Comparison of ENCODE assay signal across 35 mouse cellular contexts in the genomic region with DNA sequence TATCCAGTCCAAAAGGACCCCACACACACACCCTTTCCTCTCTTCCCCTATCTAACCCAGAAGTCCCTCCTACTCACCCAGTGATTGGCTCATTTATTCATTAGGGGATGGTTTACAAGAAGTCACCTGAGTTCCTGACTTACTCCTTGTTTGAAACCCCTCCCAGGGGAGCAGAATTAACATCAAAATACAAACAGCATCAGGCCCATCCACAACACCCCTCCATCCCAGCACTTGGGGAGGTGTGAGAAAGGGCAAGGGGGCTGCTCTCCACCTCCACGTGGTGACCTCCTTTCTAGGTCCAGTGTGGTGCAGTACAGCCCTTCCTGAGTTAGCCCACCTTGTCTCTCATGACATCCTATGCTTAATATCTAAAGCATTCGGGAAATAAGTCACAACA. TPM values are rescaled to one million over a fixed set of nuclear protein-coding genes. Genes with fewer than 3 reads are reported as not detected.
DNase-seq lines count a peak whose midpoint lies in the region; ATAC-seq and TF ChIP-seq lines count a peak whose summit lies in the region.
"Had no signal": no experiment of that assay in that cellular context is flagged by ENCODE, and none has a peak within 500 bp of the region (broad histone marks: within the 10 kb centered on the region; RNA-seq: fewer than 3 reads in every experiment).

No protein-coding gene starts in this region.

- no peak for ATAC-seq in heart, embryonic 12.5 days (ENCODE audit: insufficient number of reproducible peaks, low FRiP score)
- no peak for ATAC-seq in neural tube, embryonic 15.5 days (ENCODE audit: low FRiP score)
- ATAC-seq: forebrain, embryonic 14.5 days; forebrain, postnatal 0 days; intestine, postnatal 0 days had no signal

- no peak for TF ChIP-seq CTCF in embryonic fibroblast, embryonic 13.5 days (IDR thresholded peaks at IDR 0.05; ENCODE audit: borderline replicate concordance, insufficient read depth, low read length)
- TF ChIP-seq CTCF in cerebellum, adult 2 months (IDR thresholded peaks at IDR 0.05; ENCODE audit: borderline replicate concordance, insufficient read depth, low read depth, low read length): no peak

- H3K9me3 ChIP-seq in heart, embryonic 12.5 days (replicated peaks): no peaks in the 10 kb centered on the region
- no peaks in the 10 kb centered on the region for H3K9me3 ChIP-seq in ES-E14 (ENCODE audit: control insufficient read depth, insufficient read depth, low read depth, low read length)
- H3K9me3 ChIP-seq in neural tube, embryonic 15.5 days (replicated peaks): no peaks in the 10 kb centered on the region
- H3K9me3 ChIP-seq: embryonic facial prominence, embryonic 10.5 days; embryonic facial prominence, embryonic 13.5 days; forebrain, embryonic 10.5 days; heart, embryonic 10.5 days; hindbrain, embryonic 12.5 days; hindbrain, embryonic 15.5 days had no signal

- H3K4me3 ChIP-seq in heart, embryonic 12.5 days: no peak overlapping the region
- no peak overlapping the region for H3K4me3 ChIP-seq in ES-E14 (ENCODE audit: insufficient read depth in 1 of 2, low read depth in 1 of 2, low read length in 2 of 2, poor library complexity in 1 of 2, severe bottlenecking in 1 of 2)
- no peak overlapping the region for H3K4me3 ChIP-seq in embryonic fibroblast, embryonic 13.5 days (ENCODE audit: insufficient read depth, low read length)
- H3K4me3 ChIP-seq in neural tube, embryonic 15.5 days (replicated peaks): no peak overlapping the region
- H3K4me3 ChIP-seq in cerebellum, adult 2 months (replicated peaks; ENCODE audit: insufficient read depth, low read depth, low read length): no peak overlapping the region
- H3K4me3 ChIP-seq: embryonic facial prominence, embryonic 10.5 days; embryonic facial prominence, embryonic 13.5 days; forebrain, embryonic 10.5 days; gastrocnemius, adult 2 months; heart, adult 2 months; heart, embryonic 10.5 days; hindbrain, embryonic 12.5 days; hindbrain, embryonic 15.5 days had no signal

- peaks cover 75% of the 10 kb centered on the region for H3K36me3 ChIP-seq in heart, embryonic 12.5 days
- peaks cover 60% of the 10 kb centered on the region for H3K36me3 ChIP-seq in ES-E14 (ENCODE audit: control insufficient read depth, insufficient read depth, low read length, poor library complexity, severe bottlenecking)
- peaks cover 88% of the 10 kb centered on the region for H3K36me3 ChIP-seq in neural tube, embryonic 15.5 days

- WGBS in heart, embryonic 12.5 days: 52% methylated on average over 2 of the region's 2 CpGs
- 52% methylated on average over 2 of the region's 2 CpGs for WGBS in neural tube, embryonic 15.5 days
- 52% methylated on average over 2 of the region's 2 CpGs for WGBS in cerebellum, adult 2 months

- TF ChIP-seq POLR2A in embryonic fibroblast, embryonic 13.5 days (IDR thresholded peaks at IDR 0.05; ENCODE audit: low read depth, low read length): no peak
- no peak for TF ChIP-seq POLR2A in cerebellum, adult 2 months (IDR thresholded peaks at IDR 0.05; ENCODE audit: borderline replicate concordance, insufficient read depth, low read length)

- no peak overlapping the region for H3K9ac ChIP-seq in heart, embryonic 12.5 days
- H3K9ac ChIP-seq in ES-E14 (ENCODE audit: insufficient read depth, low read depth, low read length, poor library complexity, severe bottlenecking): no peak overlapping the region
- no peak overlapping the region for H3K9ac ChIP-seq in neural tube, embryonic 15.5 days (replicated peaks)
- H3K9ac ChIP-seq: embryonic facial prominence, embryonic 13.5 days; forebrain, postnatal 0 days; hindbrain, embryonic 12.5 days; hindbrain, embryonic 15.5 days had no signal

- H3K27ac ChIP-seq in heart, embryonic 12.5 days (ENCODE audit: poor library complexity, severe bottlenecking): no peak overlapping the region
- peak overlapping the region; percentile 58; the same call in 1 of the 2 replicates for H3K27ac ChIP-seq in ES-E14 (ENCODE audit: insufficient read depth, low read depth, low read length, poor library complexity, severe bottlenecking)
- H3K27ac ChIP-seq in embryonic fibroblast, embryonic 13.5 days (ENCODE audit: insufficient read depth, low read length): peak overlapping the region; percentile 23
- H3K27ac ChIP-seq in neural tube, embryonic 15.5 days (replicated peaks): no peak overlapping the region
- no peak overlapping the region for H3K27ac ChIP-seq in cerebellum, adult 2 months (ENCODE audit: insufficient read depth, low read length)
- H3K27ac ChIP-seq: embryonic facial prominence, embryonic 10.5 days; embryonic facial prominence, embryonic 13.5 days; forebrain, embryonic 10.5 days; gastrocnemius, adult 2 months; heart, adult 2 months; heart, embryonic 10.5 days; hindbrain, embryonic 12.5 days; hindbrain, embryonic 15.5 days had no signal

- no peak overlapping the region for H3K4me2 ChIP-seq in heart, embryonic 12.5 days
- H3K4me2 ChIP-seq in neural tube, embryonic 15.5 days: no peak overlapping the region
- H3K4me2 ChIP-seq: embryonic facial prominence, embryonic 13.5 days; hindbrain, embryonic 12.5 days; hindbrain, embryonic 15.5 days had no signal

- H3K27me3 ChIP-seq in heart, embryonic 12.5 days (replicated peaks): no peaks in the 10 kb centered on the region
- H3K27me3 ChIP-seq in neural tube, embryonic 15.5 days (replicated peaks): no peaks in the 10 kb centered on the region
- no peaks in the 10 kb centered on the region for H3K27me3 ChIP-seq in cerebellum, adult 2 months (ENCODE audit: control insufficient read depth, insufficient read depth, low read length)
- H3K27me3 ChIP-seq: embryonic facial prominence, embryonic 13.5 days; hindbrain, embryonic 12.5 days; hindbrain, embryonic 15.5 days had no signal

- H3K4me1 ChIP-seq in heart, embryonic 12.5 days (replicated peaks): no peaks in the 10 kb centered on the region
- peaks cover 3 to 24% of the 10 kb centered on the region in 2 experiments; a peak in 3 of 4 replicates for H3K4me1 ChIP-seq in ES-E14 (ENCODE audit: control insufficient read depth in 2 of 2, insufficient read depth in 2 of 2, low read length in 2 of 2, poor library complexity in 1 of 2)
- peaks cover 9% of the 10 kb centered on the region; the same call in 1 of the 2 replicates for H3K4me1 ChIP-seq in embryonic fibroblast, embryonic 13.5 days (ENCODE audit: control insufficient read depth, insufficient read depth, low read length)
- no peaks in the 10 kb centered on the region for H3K4me1 ChIP-seq in neural tube, embryonic 15.5 days
- H3K4me1 ChIP-seq in cerebellum, adult 2 months (ENCODE audit: control insufficient read depth, insufficient read depth, low read length): no peaks in the 10 kb centered on the region
- H3K4me1 ChIP-seq: embryonic facial prominence, embryonic 10.5 days; embryonic facial prominence, embryonic 13.5 days; forebrain, embryonic 10.5 days; heart, embryonic 10.5 days; hindbrain, embryonic 12.5 days; hindbrain, embryonic 15.5 days had no signal

- in situ Hi-C loops in ES-E14 (cut with MboI; ENCODE audit: low sequenced_read_pairs in 2 of 2, unreplicated experiment in 2 of 2): no loop called here

- peak; percentile 71 for DNase-seq in heart, adult 11 months
- DNase-seq in ES-E14 (ENCODE audit: low read depth, low spot score): no peak
- no peak for DNase-seq in cerebellum, adult 2 months
- DNase-seq: adrenal gland, postnatal 10 days; adrenal gland, postnatal 36 days; cerebellum, adult 18-20 months; cerebellum, adult 9-11 months; cerebellum, postnatal 36 days; embryo, embryonic 11 days; forebrain, postnatal 0 days; gastrocnemius, adult 2 months; gastrocnemius, postnatal 14 days; heart, adult 2 months; kidney, adult 2 months had no signal

TF ChIP-seq in ES-E14, 5 proteins besides CTCF, POLR2A, EP300 and RAD21:
- no peak for TF ChIP-seq ZNF384 (IDR thresholded peaks at IDR 0.05; ENCODE audit: low read depth, low read length)

RNA-seq across cellular contexts. Expression of gene Gm13420, which starts 22.0 kb away (rescaled TPM):
- not detected in 2 replicates for polyA plus RNA-seq in heart, embryonic 12.5 days (2016; fragmentation: Nextera tagmentation; extraction: Ambion mirVana)
- total RNA-seq in ES-E14 (2012; rRNA removed): 0.27 and 0.42 TPM in 2 replicates
- not detected in 2 replicates for polyA plus RNA-seq in embryonic fibroblast, embryonic 13.5 days (2011; ENCODE audit: insufficient read length, low read depth, missing spikeins)
- polyA plus RNA-seq in neural tube, embryonic 15.5 days (2015; fragmentation: Nextera tagmentation; extraction: Ambion mirVana): 0.19 and 0.33 TPM in 2 replicates
- polyA plus RNA-seq in cerebellum, adult 2 months (2012; rRNA removed): 0.19 and 0.28 TPM in 2 replicates
- total RNA-seq: adrenal gland, adult 18-20 months; adrenal gland, postnatal 36 days; gastrocnemius, adult 2 months; gastrocnemius, postnatal 14 days; heart, adult 2 months; heart, postnatal 25 days; hematopoietic stem cell, adult 5-6 weeks; MEL had no signal
- polyA plus RNA-seq: embryonic facial prominence, embryonic 10.5 days; embryonic facial prominence, embryonic 13.5 days; forebrain, embryonic 10.5 days; forebrain, embryonic 14.5 days; heart, adult 2 months; heart, embryonic 14.5 days; heart, postnatal 0 days; hindbrain, embryonic 12.5 days had no signal

RNA-seq across cellular contexts. Expression of gene Gm13547, which starts 29.6 kb away (rescaled TPM):
- 0.44 TPM in 1 of 2 replicates, not detected in the other for polyA plus RNA-seq in heart, embryonic 12.5 days (2016; fragmentation: Nextera tagmentation; extraction: Ambion mirVana)
- total RNA-seq in ES-E14 (2012; rRNA removed): not detected in 2 replicates
- polyA plus RNA-seq in embryonic fibroblast, embryonic 13.5 days (2011; ENCODE audit: insufficient read length, low read depth, missing spikeins): not detected in 2 replicates
- not detected in 2 replicates for polyA plus RNA-seq in neural tube, embryonic 15.5 days (2015; fragmentation: Nextera tagmentation; extraction: Ambion mirVana)
- polyA plus RNA-seq in cerebellum, adult 2 months (2012; rRNA removed): not detected in 2 replicates
- total RNA-seq: adrenal gland, adult 18-20 months; adrenal gland, postnatal 10 days; adrenal gland, postnatal 36 days; forebrain, postnatal 0 days; gastrocnemius, adult 2 months; gastrocnemius, postnatal 14 days; heart, adult 2 months; heart, postnatal 25 days; hematopoietic stem cell, adult 5-6 weeks; MEL had no signal
- polyA plus RNA-seq: cortical plate, adult 2 months; embryonic facial prominence, embryonic 10.5 days; embryonic facial prominence, embryonic 13.5 days; forebrain, embryonic 10.5 days; forebrain, embryonic 14.5 days; forebrain, postnatal 0 days; frontal cortex, adult 2 months; gonadal fat pad, adult 2 months; heart, adult 2 months; heart, embryonic 10.5 days; heart, embryonic 14.5 days; heart, postnatal 0 days; hindbrain, embryonic 12.5 days; intestine, embryonic 14.5 days; intestine, postnatal 0 days; kidney, adult 2 months had no signal

RNA-seq across cellular contexts. Expression of gene Coq4, which starts 57.8 kb away (rescaled TPM):
- polyA plus RNA-seq in heart, embryonic 12.5 days (2016; fragmentation: Nextera tagmentation; extraction: Ambion mirVana): 21.8 and 23.8 TPM in 2 replicates
- total RNA-seq in ES-E14 (2012; rRNA removed): 18.3 and 30.4 TPM in 2 replicates
- 9.3 and 12.6 TPM in 2 replicates for polyA plus RNA-seq in embryonic fibroblast, embryonic 13.5 days (2011; ENCODE audit: insufficient read length, low read depth, missing spikeins)
- 41.2 and 44.7 TPM in 2 replicates for polyA plus RNA-seq in neural tube, embryonic 15.5 days (2015; fragmentation: Nextera tagmentation; extraction: Ambion mirVana)
- 28.2 TPM in 2 replicates for polyA plus RNA-seq in cerebellum, adult 2 months (2012; rRNA removed)

RNA-seq across cellular contexts. Expression of gene Trub2, which starts 58.8 kb away (rescaled TPM):
- 25.8 and 26.6 TPM in 2 replicates for polyA plus RNA-seq in heart, embryonic 12.5 days (2016; fragmentation: Nextera tagmentation; extraction: Ambion mirVana)
- 78.5 and 108 TPM in 2 replicates for total RNA-seq in ES-E14 (2012; rRNA removed)
- polyA plus RNA-seq in embryonic fibroblast, embryonic 13.5 days (2011; ENCODE audit: insufficient read length, low read depth, missing spikeins): 22.5 and 33.3 TPM in 2 replicates
- 33.2 and 35.5 TPM in 2 replicates for polyA plus RNA-seq in neural tube, embryonic 15.5 days (2015; fragmentation: Nextera tagmentation; extraction: Ambion mirVana)
- 39.9 and 42.8 TPM in 2 replicates for polyA plus RNA-seq in cerebellum, adult 2 months (2012; rRNA removed)

Comparison
In these comparisons a context has a peak if more than half of its experiments do, and no peak if none do; other contexts are left out.
1. H3K27ac ChIP-seq: peak in ES-E14 (single experiment) and embryonic fibroblast, embryonic 13.5 days (single experiment); none in heart, embryonic 12.5 days (single experiment), neural tube, embryonic 15.5 days (single experiment) and cerebellum, adult 2 months (single experiment).